Mouse (Mus musculus) G1E (cell line): ENCODE data around the gene Rsl24d1. TPM values are rescaled to one million over a fixed set of nuclear protein-coding genes. Genes with fewer than 3 reads are reported as not detected.

ENCODE experiments used
- ATAC-seq: 2 replicates; pipeline ENCODE4 v1.8.0; 2016; ENCODE audit warnings: mild to moderate bottlenecking; ENCODE audit not compliant: insufficient number of reproducible peaks, poor library complexity, low FRiP score, severe bottlenecking; ENCODE audit errors: extremely low read depth
- DNase-seq: peaks from one replicate; pipeline ENCODE4 v3.0.0; 2012; ENCODE audit warnings: low spot score
- H3K27me3 ChIP-seq: 2 replicates; pipeline ENCODE4 v1.6.1; 2012; ENCODE audit warnings: mild to moderate bottlenecking, low read length, inconsistent platforms; ENCODE audit not compliant: insufficient read depth
- H3K36me3 ChIP-seq: replicated peaks from 2 replicates; pipeline ENCODE3; 2012; ENCODE audit warnings: mild to moderate bottlenecking, inconsistent platforms
- H3K4me1 ChIP-seq: 2 replicates; pipeline ENCODE4 v1.6.1; 2012; ENCODE audit warnings: low read depth, low read length, inconsistent platforms, mixed read lengths; ENCODE audit not compliant: insufficient read depth
- H3K4me3 ChIP-seq: 2 replicates; pipeline ENCODE4 v1.5.1; 2012; ENCODE audit warnings: low read depth, mild to moderate bottlenecking, inconsistent platforms, low read length, moderate library complexity, mixed read lengths
- H3K9me3 ChIP-seq: replicated peaks from 2 replicates; pipeline ENCODE4 v1.6.1; 2012; ENCODE audit warnings: inconsistent platforms
- CTCF ChIP-seq: IDR thresholded peaks from 2 replicates; pipeline ENCODE4 v1.5.1; 2012; ENCODE audit warnings: low read depth, low read length, inconsistent platforms, mixed read lengths
- GATA1 ChIP-seq: IDR thresholded peaks from 2 replicates; pipeline ENCODE4 v1.6.1; 2012; ENCODE audit warnings: borderline replicate concordance, low read length, inconsistent platforms, mixed read lengths
- GATA2 ChIP-seq: IDR thresholded peaks from 2 replicates; pipeline ENCODE4 v1.6.1; 2012; ENCODE audit warnings: low read depth, low read length, inconsistent platforms, borderline replicate concordance
- POLR2AphosphoS5 ChIP-seq: IDR thresholded peaks from 2 replicates; pipeline ENCODE4 v1.6.1; 2012; ENCODE audit warnings: low read depth, low read length, inconsistent platforms; ENCODE audit not compliant: insufficient replicate concordance
- TAL1 ChIP-seq: conservative IDR thresholded peaks from 2 replicates; pipeline ENCODE4 v1.6.1; 2012; ENCODE audit warnings: low read depth, low read length, inconsistent platforms, mixed read lengths
- polyA plus RNA-seq: library from polyadenylated mRNA; stranded (reverse); fragments of >175 nt; gene quantifications from 2 replicates; pipeline ENCODE4 v1.2.3, GENCODE M21; 2012
- total RNA-seq, 2 experiments: library from RNA; stranded (forward) in 1 of 2; stranded (reverse) in 1 of 2; fragments of 200-1000 nt in 1 of 2; fragments of >200 nt in 1 of 2; fragmentation: Nextera tagmentation in 1 of 2; gene quantifications; 2 replicates each; pipeline ENCODE4 v1.2.3; 2014 to 2017

Rsl24d1 gene
- total and polyA plus RNA-seq, 3 experiments: 35.4 to 256 (median 123) TPM

GRCm38 (mm10) chr9:73154347-73154746 lies 41.1 kb downstream of the Rsl24d1 start:
- H3K4me1 ChIP-seq: peaks cover 7% of the 10 kb centered on the region
- H3K9me3 ChIP-seq: peaks cover 5% of the 10 kb centered on the region
- no peak for ATAC-seq
- peaks cover 4% of the 10 kb centered on the region; the same call in 1 of the 2 replicates for H3K27me3 ChIP-seq
- no peak for TF ChIP-seq GATA2
- TF ChIP-seq POLR2AphosphoS5: no peak
- no peak for TF ChIP-seq CTCF
- no peak for TF ChIP-seq GATA1
- TF ChIP-seq TAL1: no peak
- DNase-seq: no peak
- H3K4me3 ChIP-seq: no peak overlapping the region
- H3K36me3 ChIP-seq: no peaks in the 10 kb centered on the region

GRCm38 (mm10) chr9:73157968-73158367 lies 44.7 kb downstream of the Rsl24d1 start:
- DNase-seq (no peak), ATAC-seq (peak; percentile 67)
- peaks cover 5% of the 10 kb centered on the region for H3K9me3 ChIP-seq
- H3K27me3 ChIP-seq: no peaks in the 10 kb centered on the region
- peaks cover 10% of the 10 kb centered on the region for H3K4me1 ChIP-seq
- no peaks in the 10 kb centered on the region for H3K36me3 ChIP-seq
- H3K4me3 ChIP-seq: no peak overlapping the region; the same call in 1 of the 2 replicates
- TF ChIP-seq CTCF: no peak
- no peak for TF ChIP-seq TAL1
- TF ChIP-seq POLR2AphosphoS5: no peak
- no peak for TF ChIP-seq GATA2
- no peak for TF ChIP-seq GATA1

GRCm38 (mm10) chr9:73159265-73159664 lies 46.0 kb downstream of the Rsl24d1 start:
- ATAC-seq (no peak), DNase-seq (no peak)

GRCm38 (mm10) chr9:73162571-73163333 lies 49.5 kb downstream of the Rsl24d1 start:
- Histone ChIP-seq H3K27me3 (peaks cover 3% of the 10 kb centered on the region; the same call in 1 of the 2 replicates), H3K4me3 (no peak overlapping the region), H3K4me1 (peaks cover 9% of the 10 kb centered on the region), H3K36me3 (no peaks in the 10 kb centered on the region), H3K9me3 (peaks cover 4% of the 10 kb centered on the region)
- ATAC-seq (peak; percentile 45; the same call in 1 of the 2 replicates), DNase-seq (peak; percentile 20)
- TF ChIP-seq CTCF (peak; percentile 36; the same call in 1 of the 2 replicates), GATA2 (no peak), GATA1 (no peak), POLR2AphosphoS5 (no peak), TAL1 (no peak)

More at GRCm38 (mm10) chr9:73159265-73159664, 46.0 kb downstream of the Rsl24d1 start:
- Histone ChIP-seq H3K27me3 (peaks cover 3% of the 10 kb centered on the region; the same call in 1 of the 2 replicates), H3K36me3 (no peaks in the 10 kb centered on the region), H3K9me3 (peaks cover 5% of the 10 kb centered on the region), H3K4me1 (peaks cover 11% of the 10 kb centered on the region), H3K4me3 (no peak overlapping the region)
- no peak; the same call in 1 of the 2 replicates for TF ChIP-seq CTCF
- TF ChIP-seq GATA1: no peak
- TF ChIP-seq GATA2: no peak
- TF ChIP-seq POLR2AphosphoS5: no peak
- TF ChIP-seq TAL1: no peak

GRCm38 (mm10) chr9:73165631-73166030 lies 52.4 kb downstream of the Rsl24d1 start:
- H3K4me3 ChIP-seq: no peak overlapping the region
- no peak for DNase-seq
- no peak for TF ChIP-seq GATA2
- no peak for TF ChIP-seq TAL1
- TF ChIP-seq GATA1: no peak
- no peak for TF ChIP-seq CTCF
- TF ChIP-seq POLR2AphosphoS5: no peak
- H3K27me3 ChIP-seq: peaks cover 9% of the 10 kb centered on the region
- no peak for ATAC-seq
- no peaks in the 10 kb centered on the region for H3K36me3 ChIP-seq
- H3K4me1 ChIP-seq: peaks cover 4% of the 10 kb centered on the region; the same call in 1 of the 2 replicates
- H3K9me3 ChIP-seq: no peaks in the 10 kb centered on the region

Other genes starting within 250 kb of the Rsl24d1 start
- not detected in 2 replicates for gene Pygo1, start 187.8 kb upstream of the Rsl24d1 start, total RNA-seq (2014; fragmentation: Nextera tagmentation)
- gene Pygo1, start 187.8 kb upstream of the Rsl24d1 start, total RNA-seq (2017): 0.16 TPM in 1 of 2 replicates, not detected in the other
- not detected in 2 replicates for gene Pygo1, start 187.8 kb upstream of the Rsl24d1 start, polyA plus RNA-seq
- gene Dyx1c1, start 154.6 kb upstream of the Rsl24d1 start, total RNA-seq (2014; fragmentation: Nextera tagmentation): 1.9 and 2.1 TPM in 2 replicates
- gene Dyx1c1, start 154.6 kb upstream of the Rsl24d1 start, total RNA-seq (2017): 0.17 and 0.22 TPM in 2 replicates
- gene Dyx1c1, start 154.6 kb upstream of the Rsl24d1 start, polyA plus RNA-seq: 0.03 TPM in 1 of 2 replicates, not detected in the other
- gene Gm44503, start 154.6 kb upstream of the Rsl24d1 start, total RNA-seq (2014; fragmentation: Nextera tagmentation): not detected in 2 replicates
- 0.23 TPM in 1 of 2 replicates, not detected in the other for gene Gm44503, start 154.6 kb upstream of the Rsl24d1 start, total RNA-seq (2017)
- 0.04 TPM in 1 of 2 replicates, not detected in the other for gene Gm44503, start 154.6 kb upstream of the Rsl24d1 start, polyA plus RNA-seq
- 26.4 and 30.3 TPM in 2 replicates for gene Ccpg1os, start 128.0 kb upstream of the Rsl24d1 start, total RNA-seq (2014; fragmentation: Nextera tagmentation)
- gene Ccpg1os, start 128.0 kb upstream of the Rsl24d1 start, total RNA-seq (2017): 17.7 and 17.9 TPM in 2 replicates
- 0.51 and 1.2 TPM in 2 replicates for gene Ccpg1os, start 128.0 kb upstream of the Rsl24d1 start, polyA plus RNA-seq
- gene Ccpg1, start 128.0 kb upstream of the Rsl24d1 start, total RNA-seq (2014; fragmentation: Nextera tagmentation): 12.2 and 13.2 TPM in 2 replicates
- gene Ccpg1, start 128.0 kb upstream of the Rsl24d1 start, total RNA-seq (2017): 12.8 and 13.1 TPM in 2 replicates
- 1.4 and 2.0 TPM in 2 replicates for gene Ccpg1, start 128.0 kb upstream of the Rsl24d1 start, polyA plus RNA-seq
- 42.6 and 49.1 TPM in 2 replicates for gene Pigb, start 73.0 kb upstream of the Rsl24d1 start, total RNA-seq (2014; fragmentation: Nextera tagmentation)
- gene Pigb, start 73.0 kb upstream of the Rsl24d1 start, total RNA-seq (2017): 5.8 and 6.6 TPM in 2 replicates
- 1.4 and 2.0 TPM in 2 replicates for gene Pigb, start 73.0 kb upstream of the Rsl24d1 start, polyA plus RNA-seq
- 5.4 and 5.9 TPM in 2 replicates for gene Rab27a, start 68.6 kb upstream of the Rsl24d1 start, total RNA-seq (2014; fragmentation: Nextera tagmentation)
- 50.4 and 50.7 TPM in 2 replicates for gene Rab27a, start 68.6 kb upstream of the Rsl24d1 start, total RNA-seq (2017)
- gene Rab27a, start 68.6 kb upstream of the Rsl24d1 start, polyA plus RNA-seq: 6.7 and 8.2 TPM in 2 replicates
- gene Khdc3, start 11.6 kb upstream of the Rsl24d1 start, total RNA-seq (2014; fragmentation: Nextera tagmentation): not detected in 2 replicates
- gene Khdc3, start 11.6 kb upstream of the Rsl24d1 start, total RNA-seq (2017): 0.98 and 1.3 TPM in 2 replicates
- 0.05 TPM in 1 of 2 replicates, not detected in the other for gene Khdc3, start 11.6 kb upstream of the Rsl24d1 start, polyA plus RNA-seq
- gene Gm20509, start 11.0 kb upstream of the Rsl24d1 start, total RNA-seq (2014; fragmentation: Nextera tagmentation): not detected in 2 replicates
- gene Gm20509, start 11.0 kb upstream of the Rsl24d1 start, total RNA-seq (2017): not detected in 2 replicates
- not detected in 2 replicates for gene Gm20509, start 11.0 kb upstream of the Rsl24d1 start, polyA plus RNA-seq